In the genomic region with DNA sequence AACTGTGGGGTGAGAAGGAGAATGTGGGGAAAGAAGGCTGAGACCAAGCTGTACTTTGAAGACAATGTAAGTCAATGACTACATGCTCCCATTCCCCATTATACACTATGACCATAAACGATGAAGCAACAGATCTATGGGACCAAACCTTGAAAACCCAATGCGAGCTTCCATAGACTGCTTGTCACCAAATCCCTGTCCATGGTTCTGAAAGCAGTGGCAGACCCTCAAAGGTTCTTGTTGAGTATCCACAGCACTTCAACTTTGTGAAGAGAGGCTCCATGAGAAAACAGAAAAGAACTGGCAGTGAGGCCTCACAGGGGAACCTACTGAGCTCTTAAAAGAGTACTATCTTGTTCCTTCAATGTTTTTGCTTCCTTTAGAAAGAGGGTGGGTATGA, we compare ENCODE assay signal across 13 mouse cellular contexts.
DNase-seq lines count a peak whose midpoint lies in the region; ATAC-seq and TF ChIP-seq lines count a peak whose summit lies in the region.
"Had no signal": no experiment of that assay in that cellular context is flagged by ENCODE, and none has a peak within 500 bp of the region (broad histone marks: within the 10 kb centered on the region; RNA-seq: fewer than 3 reads in every experiment).

No protein-coding gene starts in this region.

- no peak for TF ChIP-seq RAD21 in MEL (IDR thresholded peaks at IDR 0.05; ENCODE audit: low read depth, low read length)

- peak overlapping the region; percentile 85 for H3K27ac ChIP-seq in layer of hippocampus, adult 2 months
- no peak overlapping the region for H3K27ac ChIP-seq in MEL (ENCODE audit: control insufficient read depth, low read depth, low read length)
- H3K27ac ChIP-seq: heart, embryonic 15.5 days; lung, embryonic 15.5 days had no signal

- H3K9ac ChIP-seq in MEL (ENCODE audit: control insufficient read depth, low read depth, low read length, poor library complexity, severe bottlenecking), result no peak overlapping the region
- H3K9ac ChIP-seq: heart, embryonic 15.5 days; lung, embryonic 15.5 days had no signal

- H3K27me3 ChIP-seq in MEL (ENCODE audit: control insufficient read depth in 1 of 2, insufficient read depth in 2 of 2, low read length in 2 of 2), result no peaks in the 10 kb centered on the region
- H3K27me3 ChIP-seq: heart, embryonic 15.5 days; lung, embryonic 15.5 days had no signal

- no peak for DNase-seq in layer of hippocampus, adult 2 months (ENCODE audit: low spot score in 2 of 2)
- no peak for DNase-seq in layer of hippocampus, adult 18-20 months (ENCODE audit: low spot score in 2 of 2)
- DNase-seq in MEL (ENCODE audit: low read depth, low spot score), result peak; percentile 62
- peak; percentile 1 for DNase-seq in c-Kit-positive CD71-positive TER-119-positive erythroid progenitor cells, embryonic 14.5 days (ENCODE audit: low spot score)
- DNase-seq in left cerebral cortex, adult 11 months (ENCODE audit: low spot score), result no peak
- DNase-seq in right cerebral cortex, adult 2 months (ENCODE audit: low spot score in 2 of 2), result no peak
- no peak for DNase-seq in adrenal gland, adult 18-20 months (ENCODE audit: low spot score in 2 of 2)
- DNase-seq: cerebellum, adult 9-10 months; kidney, postnatal 25 days had no signal

- TF ChIP-seq CTCF in layer of hippocampus, adult 2 months (conservative IDR thresholded peaks at IDR 0.05), result no peak
- no peak for TF ChIP-seq CTCF in MEL (IDR thresholded peaks at IDR 0.05 in 2 of 3, conservative IDR thresholded peaks at IDR 0.05 in 1 of 3; ENCODE audit: control insufficient read depth in 1 of 3, insufficient read depth in 1 of 3, low read depth in 2 of 3, low read length in 3 of 3, poor library complexity in 1 of 3, severe bottlenecking in 1 of 3)

- H3K9me3 ChIP-seq in MEL (replicated peaks; ENCODE audit: insufficient read depth, low read length), result no peaks in the 10 kb centered on the region
- H3K9me3 ChIP-seq: heart, embryonic 15.5 days; lung, embryonic 15.5 days had no signal

- no peak for TF ChIP-seq EP300 in MEL (IDR thresholded peaks at IDR 0.05; ENCODE audit: low read depth in 1 of 2, low read length in 2 of 2)

- H3K4me1 ChIP-seq in MEL (ENCODE audit: control insufficient read depth in 1 of 2, insufficient read depth in 2 of 2, low read length in 2 of 2), result no peaks in the 10 kb centered on the region
- H3K4me1 ChIP-seq: heart, embryonic 15.5 days; lung, embryonic 15.5 days had no signal

- H3K36me3 ChIP-seq in MEL (ENCODE audit: control insufficient read depth in 1 of 2, insufficient read depth in 2 of 2, low read length in 2 of 2), result no peaks in the 10 kb centered on the region
- H3K36me3 ChIP-seq: heart, embryonic 15.5 days; lung, embryonic 15.5 days had no signal

- TF ChIP-seq POLR2A in MEL (IDR thresholded peaks at IDR 0.05; ENCODE audit: control insufficient read depth in 1 of 2, insufficient read depth in 1 of 2, low read depth in 1 of 2, low read length in 2 of 2, poor library complexity in 1 of 2), result no peak

- H3K4me3 ChIP-seq in layer of hippocampus, adult 2 months, result no peak overlapping the region
- H3K4me3 ChIP-seq in MEL (ENCODE audit: control insufficient read depth in 1 of 2, insufficient read depth in 1 of 2, low read depth in 2 of 2, low read length in 2 of 2), result no peak overlapping the region
- H3K4me3 ChIP-seq: heart, embryonic 15.5 days; lung, embryonic 15.5 days had no signal

- H3K79me2 ChIP-seq in MEL (ENCODE audit: control insufficient read depth, insufficient read depth, low read length, poor library complexity), result no peaks in the 10 kb centered on the region

- peak; percentile 57; the same call in 1 of the 2 replicates for ATAC-seq in megakaryocyte-erythroid progenitor cell, adult 5-6 weeks (replicated peaks; ENCODE audit: low FRiP score, low TSS enrichment, poor library complexity, severe bottlenecking)
- ATAC-seq: forebrain, embryonic 16.5 days had no signal

TF ChIP-seq in MEL, 35 proteins besides CTCF, POLR2A, EP300 and RAD21:
- TF ChIP-seq MEF2A (IDR thresholded peaks at IDR 0.05; ENCODE audit: extremely low read depth, insufficient replicate concordance, low read depth, low read length, poor library complexity, severe bottlenecking) (no peak), MAZ (IDR thresholded peaks at IDR 0.05; ENCODE audit: low read depth, low read length) (no peak), JUND (IDR thresholded peaks at IDR 0.05; ENCODE audit: low read depth, low read length) (no peak), MXI1 (IDR thresholded peaks at IDR 0.05; ENCODE audit: low read depth, low read length) (no peak), TBP (IDR thresholded peaks at IDR 0.05; ENCODE audit: low read depth, low read length) (no peak), USF1 (IDR thresholded peaks at IDR 0.05; ENCODE audit: low read depth, low read length) (no peak), ELF1 (IDR thresholded peaks at IDR 0.05; ENCODE audit: low read depth, low read length) (no peak), POLR2AphosphoS2 (IDR thresholded peaks at IDR 0.05; ENCODE audit: low read length) (no peak), MYB (IDR thresholded peaks at IDR 0.05; ENCODE audit: low read depth, low read length) (no peak), KAT2A (conservative IDR thresholded peaks at IDR 0.05; ENCODE audit: low read depth, low read length) (no peak), MYC (IDR thresholded peaks at IDR 0.05; ENCODE audit: low read depth, low read length) (no peak), POLR2AphosphoS5 (IDR thresholded peaks at IDR 0.05; ENCODE audit: borderline replicate concordance, low read depth, low read length) (no peak), SIN3A (IDR thresholded peaks at IDR 0.05; ENCODE audit: low read length) (no peak), ETS1 (IDR thresholded peaks at IDR 0.05; ENCODE audit: low read depth, low read length) (no peak), TCF12 (IDR thresholded peaks at IDR 0.05; ENCODE audit: low read depth, low read length) (no peak)

Comparison
In these comparisons a context has a peak if more than half of its experiments do, and no peak if none do; other contexts are left out.
1. DNase-seq: peak in MEL (single experiment) and c-Kit-positive CD71-positive TER-119-positive erythroid progenitor cells, embryonic 14.5 days (single experiment); none in layer of hippocampus, adult 2 months (0 of 2), layer of hippocampus, adult 18-20 months (0 of 2), left cerebral cortex, adult 11 months (single experiment), right cerebral cortex, adult 2 months (0 of 2) and adrenal gland, adult 18-20 months (0 of 2).